8 mouse cellular contexts compared by ENCODE assay signal in the genomic region with DNA sequence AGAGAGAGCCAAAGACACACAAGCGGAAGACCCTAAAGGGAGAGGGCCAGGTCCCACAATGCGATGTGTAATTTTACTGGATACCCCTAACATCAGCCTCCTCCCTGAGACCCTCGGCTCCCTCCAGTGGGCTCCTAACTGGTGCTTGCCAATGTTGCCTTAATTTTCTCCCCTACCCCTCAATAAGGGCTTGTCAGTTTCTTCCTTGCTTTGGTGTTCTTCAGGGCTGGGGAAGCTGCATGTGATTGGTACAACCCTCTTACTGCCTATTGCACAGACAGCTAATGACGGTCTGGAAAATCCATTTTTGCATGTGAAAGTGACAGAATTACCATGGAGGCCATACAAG. TPM values are rescaled to one million over a fixed set of nuclear protein-coding genes. Genes with fewer than 3 reads are reported as not detected.
A peak's percentile ranks its signal among the peaks of the same experiment; 100 is the strongest.
DNase-seq lines count a peak whose midpoint lies in the region; ATAC-seq and TF ChIP-seq lines count a peak whose summit lies in the region.

No protein-coding gene starts in this region.

- peaks cover 2% of the 10 kb centered on the region for H3K36me3 ChIP-seq in heart, embryonic 10.5 days
- H3K36me3 ChIP-seq in CH12.LX (replicated peaks in 1 of 2; ENCODE audit: control insufficient read depth in 1 of 2, insufficient read depth in 1 of 2, low read length in 1 of 2) = peaks cover 3 to 12% of the 10 kb centered on the region in 2 experiments
- no peaks in the 10 kb centered on the region for H3K36me3 ChIP-seq in forebrain, postnatal 0 days (ENCODE audit: insufficient read depth)
- H3K36me3 ChIP-seq in liver, embryonic 15.5 days (replicated peaks) = no peaks in the 10 kb centered on the region

- peak overlapping the region; percentile 94 for H3K27ac ChIP-seq in heart, embryonic 10.5 days
- peak overlapping the region; percentile 70 for H3K27ac ChIP-seq in CH12.LX (ENCODE audit: insufficient read depth, low read depth)
- peak overlapping the region; percentile 54 for H3K27ac ChIP-seq in forebrain, postnatal 0 days (ENCODE audit: low read depth, low read length)
- no peak overlapping the region; the same call in 1 of the 2 replicates for H3K27ac ChIP-seq in liver, embryonic 15.5 days (replicated peaks)

- in situ Hi-C loops in CH12.LX (cut with MboI; ENCODE audit: low pct_ligation_motif_present, low pct_unique_long_range_greater_than_20kb, low sequenced_read_pairs) = loop anchor here (5.0 kb wide), 1 partner anchor 34 kb away; no protein-coding TSS in a partner anchor

- H3K4me1 ChIP-seq in heart, embryonic 10.5 days = peaks cover 67% of the 10 kb centered on the region
- peaks cover 39 to 76% of the 10 kb centered on the region in 2 experiments for H3K4me1 ChIP-seq in CH12.LX (ENCODE audit: control insufficient read depth in 1 of 2, insufficient read depth in 2 of 2)
- H3K4me1 ChIP-seq in forebrain, postnatal 0 days (ENCODE audit: insufficient read depth) = peaks cover 41% of the 10 kb centered on the region
- H3K4me1 ChIP-seq in liver, embryonic 15.5 days (replicated peaks) = peaks cover 57% of the 10 kb centered on the region

- peak overlapping the region; percentile 83 for H3K4me3 ChIP-seq in heart, embryonic 10.5 days
- peak overlapping the region in 1 of 3 experiments; percentile 1 for H3K4me3 ChIP-seq in CH12.LX (replicated peaks in 1 of 3; ENCODE audit: low read depth in 2 of 3, low read length in 2 of 3, poor library complexity in 1 of 3)
- H3K4me3 ChIP-seq in forebrain, postnatal 0 days (ENCODE audit: low read depth, low read length) = peak overlapping the region; percentile 70
- no peak overlapping the region for H3K4me3 ChIP-seq in liver, embryonic 15.5 days (replicated peaks)

- WGBS in heart, embryonic 10.5 days = 51% methylated on average over 4 of the region's 4 CpGs
- 18% methylated on average over 4 of the region's 4 CpGs for WGBS in forebrain, postnatal 0 days
- WGBS in liver, embryonic 15.5 days (ENCODE audit: insufficient replicate concordance) = 32% methylated on average over 4 of the region's 4 CpGs

- no peak for TF ChIP-seq CTCF in CH12.LX (conservative IDR thresholded peaks at IDR 0.05 in 1 of 2, IDR thresholded peaks at IDR 0.05 in 1 of 2; ENCODE audit: low read depth in 2 of 2, low read length in 2 of 2)
- no peak for TF ChIP-seq CTCF in forebrain, postnatal 0 days (IDR thresholded peaks at IDR 0.05; ENCODE audit: low read depth)

- no peak for TF ChIP-seq POLR2A in CH12.LX (IDR thresholded peaks at IDR 0.05; ENCODE audit: low read depth, low read length)

- H3K9me3 ChIP-seq in heart, embryonic 10.5 days = no peaks in the 10 kb centered on the region
- H3K9me3 ChIP-seq in CH12.LX (replicated peaks; ENCODE audit: low read length) = no peaks in the 10 kb centered on the region
- no peaks in the 10 kb centered on the region for H3K9me3 ChIP-seq in forebrain, postnatal 0 days (ENCODE audit: low read length)
- no peaks in the 10 kb centered on the region for H3K9me3 ChIP-seq in liver, embryonic 15.5 days (replicated peaks)

- no peak for DNase-seq in heart, embryonic 10.5 days (ENCODE audit: low spot score)
- DNase-seq in heart, adult 11 months = no peak
- DNase-seq in CH12.LX (ENCODE audit: extremely low read depth) (peak; percentile 31), MN1 (ENCODE audit: low spot score) (no peak)
- no peak for DNase-seq in forebrain, postnatal 0 days
- no peak for DNase-seq in cerebellum, adult 9-11 months
- DNase-seq in urinary bladder, postnatal 36 days (ENCODE audit: low spot score in 2 of 2) = no peak

- no peaks in the 10 kb centered on the region for H3K27me3 ChIP-seq in heart, embryonic 10.5 days (ENCODE audit: insufficient read depth, poor library complexity, severe bottlenecking)
- H3K27me3 ChIP-seq in CH12.LX (replicated peaks) = no peaks in the 10 kb centered on the region
- no peaks in the 10 kb centered on the region for H3K27me3 ChIP-seq in forebrain, postnatal 0 days (ENCODE audit: insufficient read depth, low read length)
- H3K27me3 ChIP-seq in liver, embryonic 15.5 days = peaks cover 13% of the 10 kb centered on the region

- H3K9ac ChIP-seq in CH12.LX (ENCODE audit: insufficient read depth, low read depth) = peak overlapping the region; percentile 42
- peak overlapping the region; percentile 37; the same call in 1 of the 2 replicates for H3K9ac ChIP-seq in forebrain, postnatal 0 days
- no peak overlapping the region for H3K9ac ChIP-seq in liver, embryonic 15.5 days

- TF ChIP-seq EP300 in CH12.LX (IDR thresholded peaks at IDR 0.05; ENCODE audit: low read length) = no peak

- ATAC-seq in forebrain, postnatal 0 days = no peak
- no peak for ATAC-seq in liver, embryonic 15.5 days (ENCODE audit: insufficient read depth)

- no peak for TF ChIP-seq RAD21 in CH12.LX (IDR thresholded peaks at IDR 0.05; ENCODE audit: low read depth, low read length)

- H3K79me2 ChIP-seq in CH12.LX (replicated peaks; ENCODE audit: control insufficient read depth, extremely low read depth, insufficient read depth, poor library complexity, severe bottlenecking) = peaks cover 12% of the 10 kb centered on the region

- dilution Hi-C loops in CH12.LX (cut with MboI; ENCODE audit: extremely low pct_ligation_motif_present, extremely low pct_unique_long_range_greater_than_20kb, low sequenced_read_pairs) = no loop called here

- peak overlapping the region; percentile 84; the same call in 1 of the 2 replicates for H3K4me2 ChIP-seq in CH12.LX (ENCODE audit: insufficient read depth, low read depth, poor library complexity, severe bottlenecking)
- peak overlapping the region; percentile 96 for H3K4me2 ChIP-seq in forebrain, postnatal 0 days (ENCODE audit: low read depth)
- H3K4me2 ChIP-seq in liver, embryonic 15.5 days = peak overlapping the region; percentile 18

TF ChIP-seq in CH12.LX, 34 proteins besides CTCF, POLR2A, EP300 and RAD21:
- TF ChIP-seq IRF4 (IDR thresholded peaks at IDR 0.05; ENCODE audit: low read depth, low read length) (peak; percentile 5; the same call in 1 of the 2 replicates), JUN (IDR thresholded peaks at IDR 0.05; ENCODE audit: insufficient read depth, low read depth, low read length) (no peak), MEF2A (IDR thresholded peaks at IDR 0.05; ENCODE audit: borderline replicate concordance, low read depth, low read length) (0 out of 2 replicates have a peak, but pooled peaks have one; percentile 7)

RNA-seq across cellular contexts. Expression of a gene that starts 1.9 kb away (rescaled TPM):
- 14.9 and 17.2 TPM in 2 replicates for polyA plus RNA-seq in heart, embryonic 10.5 days (2016; fragmentation: Nextera tagmentation; extraction: Ambion mirVana)
- total RNA-seq in CH12.LX (2012; rRNA removed) = 2.9 and 12.6 TPM in 2 replicates
- 1.3 and 1.6 TPM in 2 replicates for total RNA-seq in CH12.LX (2014; rRNA removed)
- 1.8 and 2.7 TPM in 2 replicates for polyA plus RNA-seq in CH12.LX (2012; ENCODE audit: insufficient read length, low read depth)
- total RNA-seq in forebrain, postnatal 0 days (2014; rRNA removed) = 13.2 and 18.1 TPM in 2 replicates
- polyA plus RNA-seq in forebrain, postnatal 0 days (2015; fragmentation: Nextera tagmentation; extraction: Ambion mirVana) = 6.5 and 7.1 TPM in 2 replicates
- polyA plus RNA-seq in liver, embryonic 15.5 days (2015; fragmentation: Nextera tagmentation; extraction: Ambion mirVana) = 1.7 and 2.0 TPM in 2 replicates

RNA-seq across cellular contexts. Expression of a gene that starts 2.0 kb away (rescaled TPM):
- 40.5 and 49.6 TPM in 2 replicates for polyA plus RNA-seq in heart, embryonic 10.5 days (2016; fragmentation: Nextera tagmentation; extraction: Ambion mirVana)
- 47.9 and 60.7 TPM in 2 replicates for total RNA-seq in CH12.LX (2012; rRNA removed)
- total RNA-seq in CH12.LX (2014; rRNA removed) = 41.2 and 49.2 TPM in 2 replicates
- 61.4 and 65.9 TPM in 2 replicates for polyA plus RNA-seq in CH12.LX (2012; ENCODE audit: insufficient read length, low read depth)
- 22.6 and 37.0 TPM in 2 replicates for total RNA-seq in forebrain, postnatal 0 days (2014; rRNA removed)
- polyA plus RNA-seq in forebrain, postnatal 0 days (2015; fragmentation: Nextera tagmentation; extraction: Ambion mirVana) = 22.4 and 23.3 TPM in 2 replicates
- 7.2 and 7.8 TPM in 2 replicates for polyA plus RNA-seq in liver, embryonic 15.5 days (2015; fragmentation: Nextera tagmentation; extraction: Ambion mirVana)

Comparison
In these comparisons a context has a peak if more than half of its experiments do, and no peak if none do; other contexts are left out.
1. H3K4me2 ChIP-seq: peak in every context shown above with its lines; median percentile 96 in forebrain, postnatal 0 days; 84 in CH12.LX; 18 in liver, embryonic 15.5 days.